Mouse (Mus musculus): ENCODE measurements around the gene Clec4f. TPM values are rescaled to one million over a fixed set of nuclear protein-coding genes. Genes with fewer than 3 reads are reported as not detected.

The Clec4f gene
- polyA plus RNA-seq, 1 experiment from 2014 or later: not detected

- Histone ChIP-seq H3K9ac (replicated peaks) (no peak overlapping the region), H3K4me3 (replicated peaks) (no peak overlapping the region), H3K27me3 (replicated peaks) (no peaks in the 10 kb centered on the region), H3K36me3 (no peaks in the 10 kb centered on the region), H3K4me1 (no peaks in the 10 kb centered on the region), H3K27ac (replicated peaks) (no peak overlapping the region), H3K9me3 (replicated peaks) (no peaks in the 10 kb centered on the region), H3K4me2 (peak overlapping the region; percentile 6; the same call in 1 of the 2 replicates)
- ATAC-seq (ENCODE audit: low FRiP score): no peak
- 72% methylated on average over 17 of the region's 17 CpGs for WGBS
These were observed 29.2 kb downstream of the Clec4f start for GRCm38 (mm10) chr6:83626781-83627180.

- H3K4me3 ChIP-seq (replicated peaks): no peak overlapping the region
- no peak overlapping the region for H3K4me2 ChIP-seq
- H3K36me3 ChIP-seq: no peaks in the 10 kb centered on the region
- no peak overlapping the region for H3K27ac ChIP-seq (replicated peaks)
- H3K27me3 ChIP-seq (replicated peaks): no peaks in the 10 kb centered on the region
- no peaks in the 10 kb centered on the region for H3K9me3 ChIP-seq (replicated peaks)
- peak; percentile 35; the same call in 1 of the 2 replicates for ATAC-seq (ENCODE audit: low FRiP score)
- peaks cover 4% of the 10 kb centered on the region; the same call in 1 of the 2 replicates for H3K4me1 ChIP-seq
- no peak overlapping the region for H3K9ac ChIP-seq (replicated peaks)
- 56% methylated on average over 9 of the region's 9 CpGs for WGBS
These were observed 36.0 kb downstream of the Clec4f start for GRCm38 (mm10) chr6:83619955-83620354.

- Histone ChIP-seq H3K9ac (replicated peaks) (no peak overlapping the region), H3K27ac (replicated peaks) (no peak overlapping the region), H3K4me2 (no peak overlapping the region), H3K4me3 (replicated peaks) (no peak overlapping the region), H3K36me3 (no peaks in the 10 kb centered on the region), H3K4me1 (peaks cover 4% of the 10 kb centered on the region; the same call in 1 of the 2 replicates), H3K27me3 (replicated peaks) (no peaks in the 10 kb centered on the region), H3K9me3 (replicated peaks) (no peaks in the 10 kb centered on the region)
- ATAC-seq (ENCODE audit: low FRiP score): no peak
- 85% methylated on average over 15 of the region's 15 CpGs for WGBS
These were observed 38.2 kb downstream of the Clec4f start for GRCm38 (mm10) chr6:83617581-83618335.

GRCm38 (mm10) chr6:83616512-83616911 is 39.5 kb downstream of the Clec4f start:
- ATAC-seq (ENCODE audit: low FRiP score): no peak
- H3K36me3 ChIP-seq: no peaks in the 10 kb centered on the region
- 90% methylated on average over 5 of the region's 5 CpGs for WGBS

GRCm38 (mm10) chr6:83614469-83614868 is 41.5 kb downstream of the Clec4f start:
- Histone ChIP-seq H3K4me2 (no peak overlapping the region), H3K36me3 (no peaks in the 10 kb centered on the region), H3K9ac (replicated peaks) (no peak overlapping the region), H3K27ac (replicated peaks) (no peak overlapping the region), H3K4me1 (no peaks in the 10 kb centered on the region), H3K4me3 (replicated peaks) (no peak overlapping the region), H3K9me3 (replicated peaks) (no peaks in the 10 kb centered on the region), H3K27me3 (replicated peaks) (no peaks in the 10 kb centered on the region)
- 93% methylated on average over 4 of the region's 4 CpGs for WGBS
- no peak for ATAC-seq (ENCODE audit: low FRiP score)

More at GRCm38 (mm10) chr6:83616512-83616911, 39.5 kb downstream of the Clec4f start:
- Histone ChIP-seq H3K4me2 (no peak overlapping the region), H3K4me1 (peaks cover 4% of the 10 kb centered on the region; the same call in 1 of the 2 replicates), H3K4me3 (replicated peaks) (no peak overlapping the region), H3K27me3 (replicated peaks) (no peaks in the 10 kb centered on the region), H3K9me3 (replicated peaks) (no peaks in the 10 kb centered on the region), H3K9ac (replicated peaks) (no peak overlapping the region), H3K27ac (replicated peaks) (no peak overlapping the region)

GRCm38 (mm10) chr6:83612976-83613375 is 43.0 kb downstream of the Clec4f start:
- H3K27ac ChIP-seq (replicated peaks): no peak overlapping the region
- H3K4me1 ChIP-seq: no peaks in the 10 kb centered on the region
- no peaks in the 10 kb centered on the region for H3K9me3 ChIP-seq (replicated peaks)
- H3K4me3 ChIP-seq (replicated peaks): no peak overlapping the region
- H3K36me3 ChIP-seq: no peaks in the 10 kb centered on the region
- WGBS: 100% methylated on average over 1 of the region's 1 CpGs
- no peak for ATAC-seq (ENCODE audit: low FRiP score)
- H3K4me2 ChIP-seq: no peak overlapping the region
- H3K27me3 ChIP-seq (replicated peaks): no peaks in the 10 kb centered on the region
- H3K9ac ChIP-seq (replicated peaks): no peak overlapping the region

GRCm38 (mm10) chr6:83599636-83600174 is 56.3 kb downstream of the Clec4f start:
- Histone ChIP-seq H3K4me2 (peak overlapping the region; percentile 62; the same call in 1 of the 2 replicates), H3K27me3 (replicated peaks) (no peaks in the 10 kb centered on the region)

GRCm38 (mm10) chr6:83599060-83599550 is 56.9 kb downstream of the Clec4f start:
- Histone ChIP-seq H3K4me1 (peaks cover 7% of the 10 kb centered on the region; the same call in 1 of the 2 replicates), H3K36me3 (no peaks in the 10 kb centered on the region), H3K4me2 (peak overlapping the region; percentile 62), H3K4me3 (replicated peaks) (peak overlapping the region; percentile 34), H3K27ac (replicated peaks) (no peak overlapping the region), H3K9me3 (replicated peaks) (no peaks in the 10 kb centered on the region), H3K9ac (replicated peaks) (no peak overlapping the region), H3K27me3 (replicated peaks) (no peaks in the 10 kb centered on the region)
- 33% methylated on average over 24 of the region's 24 CpGs for WGBS
- no peak for ATAC-seq (ENCODE audit: low FRiP score)

More at GRCm38 (mm10) chr6:83599636-83600174, 56.3 kb downstream of the Clec4f start:
- H3K4me3 ChIP-seq (replicated peaks): no peak overlapping the region
- H3K4me1 ChIP-seq: peaks cover 7% of the 10 kb centered on the region; the same call in 1 of the 2 replicates
- ATAC-seq (ENCODE audit: low FRiP score): no peak
- H3K27ac ChIP-seq (replicated peaks): no peak overlapping the region
- H3K36me3 ChIP-seq: no peaks in the 10 kb centered on the region
- H3K9me3 ChIP-seq (replicated peaks): no peaks in the 10 kb centered on the region
- no peak overlapping the region for H3K9ac ChIP-seq (replicated peaks)
- 90% methylated on average over 6 of the region's 6 CpGs for WGBS

GRCm38 (mm10) chr6:83598646-83599045 is 57.3 kb downstream of the Clec4f start:
- 10% methylated on average over 9 of the region's 9 CpGs for WGBS
- Histone ChIP-seq H3K4me2 (peak overlapping the region; percentile 62), H3K36me3 (no peaks in the 10 kb centered on the region), H3K4me1 (peaks cover 7% of the 10 kb centered on the region; the same call in 1 of the 2 replicates), H3K9ac (replicated peaks) (no peak overlapping the region), H3K4me3 (replicated peaks) (peak overlapping the region; percentile 34), H3K9me3 (replicated peaks) (no peaks in the 10 kb centered on the region), H3K27ac (replicated peaks) (no peak overlapping the region), H3K27me3 (replicated peaks) (no peaks in the 10 kb centered on the region)
- ATAC-seq (ENCODE audit: low FRiP score): no peak

- Histone ChIP-seq H3K4me1 (peaks cover 7% of the 10 kb centered on the region; the same call in 1 of the 2 replicates), H3K9ac (replicated peaks) (no peak overlapping the region), H3K36me3 (no peaks in the 10 kb centered on the region), H3K4me3 (replicated peaks) (no peak overlapping the region), H3K4me2 (no peak overlapping the region), H3K27ac (replicated peaks) (no peak overlapping the region), H3K9me3 (replicated peaks) (no peaks in the 10 kb centered on the region), H3K27me3 (replicated peaks) (no peaks in the 10 kb centered on the region)
- 65% methylated on average over 3 of the region's 3 CpGs for WGBS
- no peak for ATAC-seq (ENCODE audit: low FRiP score)
These were observed 58.0 kb downstream of the Clec4f start for GRCm38 (mm10) chr6:83597988-83598387.

- Histone ChIP-seq H3K4me2 (no peak overlapping the region), H3K4me1 (peaks cover 7% of the 10 kb centered on the region; the same call in 1 of the 2 replicates), H3K36me3 (no peaks in the 10 kb centered on the region), H3K27ac (replicated peaks) (no peak overlapping the region), H3K9ac (replicated peaks) (no peak overlapping the region), H3K27me3 (replicated peaks) (no peaks in the 10 kb centered on the region), H3K4me3 (replicated peaks) (no peak overlapping the region), H3K9me3 (replicated peaks) (no peaks in the 10 kb centered on the region)
- WGBS: 89% methylated on average over 2 of the region's 2 CpGs
- no peak for ATAC-seq (ENCODE audit: low FRiP score)
These were observed 61.0 kb downstream of the Clec4f start for GRCm38 (mm10) chr6:83595035-83595434.

Data from neural tube, embryonic 15.5 days (tissue).